Mouse (Mus musculus): ENCODE measurements around the gene Dnase1.
"Not testable (repeated sequence)": the region's sequence is repeated elsewhere in the genome, so short reads cannot be mapped to it uniquely, and the experiment has no call there.

Dnase1 gene

DNA sequence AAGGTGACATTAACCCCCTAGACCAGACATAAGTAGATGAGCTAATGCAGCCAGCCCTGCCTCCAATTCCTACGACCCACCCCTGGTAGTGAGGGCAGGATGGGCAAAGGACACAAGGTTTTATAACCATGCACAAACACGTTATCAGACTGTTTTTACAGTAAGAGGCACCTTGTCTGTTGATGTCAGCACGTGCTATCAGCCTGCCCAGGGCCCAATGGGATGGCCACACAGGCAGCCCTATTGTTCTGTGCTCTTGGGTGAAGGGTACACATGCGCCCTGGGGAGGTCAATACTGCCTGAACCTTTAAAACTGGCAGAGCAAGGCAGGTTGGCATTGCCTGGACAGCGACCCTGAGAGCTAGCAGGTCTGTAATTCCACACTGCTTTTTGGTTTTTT is at the start of gene Dnase1:
Gene Dnase1 (plus strand): TSS at position 136 of the 400 bp plus-strand sequence.
- no peak for DNase-seq

DNA sequence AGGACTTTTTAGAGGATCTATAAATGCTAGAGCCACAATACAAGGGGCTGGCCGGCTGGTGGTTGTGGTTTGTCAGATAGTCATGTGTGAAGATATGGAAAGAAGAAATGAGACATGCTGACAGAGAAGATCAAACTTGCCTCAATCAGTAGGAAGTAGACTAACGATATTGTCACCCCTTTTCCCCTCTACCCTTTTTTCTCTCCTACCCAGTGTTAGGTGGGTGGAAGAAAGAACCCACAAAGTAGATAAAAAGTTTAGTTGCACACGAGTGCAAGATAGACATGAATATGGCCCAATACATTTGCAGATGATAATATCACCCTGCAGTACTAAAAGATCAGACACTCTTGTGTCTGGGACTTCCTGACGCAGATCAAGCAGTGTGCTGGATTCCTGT is 48.3 kb upstream of the Dnase1 start:
- no peak for DNase-seq

DNA sequence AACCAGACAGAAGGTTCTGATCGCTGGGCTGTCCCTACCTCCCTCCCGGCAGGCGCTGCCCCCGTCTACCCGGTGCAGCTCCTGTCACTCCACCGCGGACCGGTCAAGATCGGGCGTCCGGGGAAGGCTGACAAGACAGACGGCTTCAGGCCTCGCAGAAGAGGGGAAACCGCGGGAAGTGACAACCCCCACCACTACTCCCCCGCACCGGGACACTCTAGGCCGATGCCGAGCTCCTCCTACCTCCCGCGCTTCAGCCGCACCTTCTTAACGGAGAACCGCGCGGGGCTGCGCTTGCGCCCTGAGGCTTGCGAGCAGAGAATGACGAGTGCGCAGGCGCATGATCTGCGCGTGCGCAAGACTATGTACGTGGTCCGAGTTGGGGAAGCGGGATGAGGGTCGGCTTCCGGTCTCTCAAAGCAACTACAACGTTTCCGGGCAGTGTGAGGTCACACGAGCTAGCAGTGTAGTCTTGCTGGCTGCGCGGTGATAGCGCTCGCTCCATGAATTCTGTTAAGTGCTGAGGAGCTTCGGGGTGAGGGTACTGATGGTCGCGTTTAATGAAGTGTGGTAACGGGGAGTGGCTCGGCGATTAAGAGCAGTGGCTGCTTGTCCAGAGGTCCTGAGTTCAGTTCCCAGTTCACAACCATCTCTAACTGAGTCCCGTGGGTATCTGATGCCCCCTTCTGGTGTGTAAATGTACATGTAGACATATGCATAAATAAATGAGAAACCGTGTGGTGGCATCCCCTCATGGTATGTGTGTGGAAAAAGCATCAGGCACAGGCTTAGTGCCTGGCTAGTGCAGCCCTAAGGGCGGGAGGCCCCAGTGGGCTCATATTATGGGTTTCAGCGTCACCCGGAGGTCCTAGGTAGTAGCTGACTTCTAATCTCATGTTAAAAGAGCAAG is 33.0 kb upstream of the Dnase1 start, which contains the start of gene Slx4:
Gene Slx4 (minus strand): TSS at position 282 of the 910 bp plus-strand sequence.
- peak; percentile 92 to 94 for DNase-seq

DNA sequence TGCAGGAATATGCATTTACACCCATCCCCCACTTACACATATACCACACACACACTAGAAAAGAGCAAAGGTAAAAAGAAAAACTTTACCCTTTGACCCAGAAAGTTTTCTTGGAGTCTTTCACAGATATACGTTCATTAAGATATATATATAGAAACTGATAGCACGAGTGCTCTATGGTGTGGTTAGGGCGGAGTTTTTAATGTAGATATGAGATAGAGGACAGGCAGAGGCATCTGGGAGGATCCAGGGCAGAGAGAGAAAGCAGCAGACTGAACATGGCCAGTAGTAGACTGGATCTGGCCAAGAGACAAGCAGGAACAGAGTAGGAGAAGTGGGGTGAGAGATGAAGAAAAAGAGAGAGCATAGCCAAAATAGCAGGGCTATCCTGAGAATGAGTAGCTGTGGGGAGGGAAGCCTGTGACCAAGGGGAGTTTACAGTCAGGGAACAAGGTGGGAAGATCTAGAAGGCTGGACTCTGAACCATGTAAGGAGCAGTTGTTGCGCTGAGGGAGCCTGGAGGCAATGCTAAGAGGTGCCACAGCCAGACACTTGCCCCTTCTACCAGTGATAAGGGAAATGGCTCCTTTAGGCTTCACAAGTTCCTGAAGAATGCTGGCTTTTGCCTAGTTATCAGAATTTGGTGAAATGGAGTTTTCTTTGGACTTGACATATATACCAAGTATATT is 23.7 kb upstream of the Dnase1 start:
- DNase-seq: no peak

DNA sequence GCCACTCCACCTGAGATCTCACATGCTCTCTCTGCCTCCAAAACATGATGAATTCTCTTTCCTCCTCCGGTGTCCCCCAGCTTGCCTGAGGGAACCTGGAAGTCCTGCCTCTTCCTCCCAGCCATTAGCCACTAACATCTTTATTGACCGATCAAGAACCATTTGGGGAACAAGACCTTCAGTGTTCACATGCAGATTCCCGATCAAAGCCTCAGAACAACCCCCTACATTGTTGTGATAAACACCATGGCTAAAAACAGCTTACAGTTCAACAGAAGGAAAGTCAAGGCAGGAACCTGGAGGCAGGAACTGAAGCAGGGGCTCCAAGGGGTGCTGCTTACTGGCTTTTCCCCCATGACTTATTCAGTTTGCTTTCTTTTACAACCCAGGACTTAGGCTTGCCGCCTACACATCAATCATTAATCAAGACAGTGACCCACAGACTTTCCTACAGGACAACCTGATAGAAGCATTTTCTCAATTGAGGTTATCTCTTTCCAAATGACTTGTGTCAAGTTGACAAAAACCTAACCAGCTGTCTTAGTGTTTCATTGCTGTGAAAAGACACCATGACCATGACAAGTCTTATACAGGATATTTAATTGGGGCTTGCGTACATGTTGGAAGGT is 22.6 kb upstream of the Dnase1 start:
- DNase-seq: no peak

DNA sequence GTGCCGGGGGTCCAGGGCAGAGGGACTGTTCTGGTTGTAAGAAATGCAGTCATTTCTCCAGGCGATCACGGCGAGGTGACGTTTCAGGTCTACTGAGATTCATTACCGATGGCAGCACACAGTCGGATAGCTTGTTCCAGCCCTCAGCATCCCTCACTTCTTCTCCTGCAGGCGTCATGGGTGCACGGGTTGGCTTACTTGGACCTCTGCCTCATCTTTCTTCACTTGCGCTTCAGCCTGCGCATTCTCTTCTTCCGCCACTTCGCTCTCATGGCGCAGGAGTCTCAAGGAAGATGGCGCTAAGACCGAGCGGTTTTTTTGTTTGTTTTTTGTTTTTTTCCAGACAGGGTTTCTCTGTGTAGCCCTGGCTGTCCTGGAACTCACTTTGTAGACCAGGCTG is 20.0 kb upstream of the Dnase1 start:
- not testable (repeated sequence) for DNase-seq

DNA sequence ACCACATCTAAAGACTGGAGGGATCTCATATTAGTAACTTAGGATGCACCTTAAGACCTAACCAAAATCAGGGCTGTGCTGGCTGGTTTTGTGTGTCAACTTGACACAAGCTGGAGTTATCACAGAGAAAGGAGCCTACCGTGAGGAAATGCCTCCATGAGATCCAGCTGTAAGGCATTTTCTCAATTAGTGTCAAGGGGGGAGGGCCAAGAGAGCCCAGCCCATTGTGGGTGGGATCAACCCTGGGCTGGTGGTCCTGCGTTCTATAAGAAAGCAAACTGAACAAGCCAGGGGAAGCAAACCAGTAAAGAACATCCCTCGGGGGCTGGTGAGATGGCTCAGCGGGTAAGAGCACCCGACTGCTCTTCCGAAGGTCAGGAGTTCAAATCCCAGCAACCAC is 19.3 kb upstream of the Dnase1 start:
- not testable (repeated sequence) for DNase-seq

DNA sequence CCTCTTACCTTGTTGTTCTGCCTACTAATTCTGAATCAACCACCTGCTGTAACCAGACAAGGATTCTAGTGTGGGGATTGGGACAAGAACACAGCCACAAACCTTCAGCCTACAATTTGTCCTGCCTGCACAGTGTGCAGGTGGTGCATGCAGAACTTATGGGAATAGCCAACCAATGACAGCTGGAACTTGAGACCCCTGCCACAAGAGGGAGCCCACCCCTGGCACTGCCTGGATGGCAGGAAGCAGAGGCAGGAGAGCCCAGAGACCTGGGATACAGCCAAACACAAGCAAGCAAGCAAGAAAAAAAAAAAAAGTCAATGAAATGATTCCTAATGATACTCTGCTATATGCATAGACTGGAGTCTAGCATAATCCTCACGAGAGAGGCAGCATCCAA is 15.5 kb upstream of the Dnase1 start:
- DNase-seq: no peak

DNA sequence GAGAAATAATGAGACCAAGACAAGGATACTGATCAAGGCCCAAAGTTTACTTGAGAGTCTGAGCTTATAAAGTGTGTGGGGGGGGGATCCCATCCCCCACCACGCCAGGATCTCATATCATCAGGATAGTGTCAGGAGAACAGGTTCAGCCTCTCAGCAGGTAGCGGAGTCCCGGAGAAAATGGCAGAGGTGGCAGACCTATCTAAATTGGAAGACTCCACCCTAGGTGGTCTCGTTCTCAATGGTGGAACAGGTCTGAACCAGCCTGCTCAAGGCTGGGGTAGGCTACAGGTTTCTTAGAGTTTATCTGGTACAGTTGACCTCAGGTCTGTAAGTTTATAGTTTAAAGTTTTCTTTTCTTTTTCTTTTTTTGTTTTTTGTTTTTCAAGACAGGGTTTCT is 14.0 kb upstream of the Dnase1 start:
- DNase-seq: no peak

DNA sequence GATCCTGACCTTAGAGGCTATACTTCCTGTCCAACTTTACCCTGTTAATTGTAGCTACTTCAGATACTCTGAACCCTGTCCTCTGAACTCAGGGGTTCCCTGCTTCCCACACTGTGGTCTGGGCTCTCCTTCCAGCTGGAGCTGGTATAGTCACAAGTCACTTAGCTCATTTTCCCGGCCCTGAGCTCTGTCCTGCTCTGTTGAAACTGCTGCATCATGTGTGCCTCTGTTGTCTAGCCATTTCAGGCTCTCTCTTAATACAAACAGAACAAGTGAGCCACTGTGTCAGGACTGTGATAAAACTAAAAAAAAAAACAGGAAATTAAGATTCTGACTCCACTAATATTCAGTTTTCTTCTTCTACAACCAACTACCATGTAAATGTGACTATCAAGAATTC is 10.1 kb upstream of the Dnase1 start:
- DNase-seq: no peak

DNA sequence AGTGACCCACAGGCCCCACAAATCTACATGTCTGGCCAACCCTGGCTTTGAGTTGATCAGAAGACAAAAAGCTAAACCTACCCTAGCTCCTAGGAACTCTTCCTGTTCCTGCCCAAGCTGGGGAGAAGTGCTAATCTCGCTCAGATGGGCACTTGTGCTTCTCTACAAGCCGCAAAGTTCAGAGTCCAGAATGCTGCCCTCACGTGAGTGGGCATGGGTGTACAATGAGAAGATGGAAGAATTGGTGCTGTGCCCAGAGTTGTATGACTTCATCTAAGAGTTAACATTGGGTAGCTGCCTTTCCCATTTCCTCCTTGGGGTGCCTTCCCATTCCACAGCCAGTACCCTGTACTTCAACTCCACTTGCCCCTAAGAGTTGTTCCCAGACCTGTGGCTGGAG is 9.5 kb upstream of the Dnase1 start:
- no peak for DNase-seq

DNA sequence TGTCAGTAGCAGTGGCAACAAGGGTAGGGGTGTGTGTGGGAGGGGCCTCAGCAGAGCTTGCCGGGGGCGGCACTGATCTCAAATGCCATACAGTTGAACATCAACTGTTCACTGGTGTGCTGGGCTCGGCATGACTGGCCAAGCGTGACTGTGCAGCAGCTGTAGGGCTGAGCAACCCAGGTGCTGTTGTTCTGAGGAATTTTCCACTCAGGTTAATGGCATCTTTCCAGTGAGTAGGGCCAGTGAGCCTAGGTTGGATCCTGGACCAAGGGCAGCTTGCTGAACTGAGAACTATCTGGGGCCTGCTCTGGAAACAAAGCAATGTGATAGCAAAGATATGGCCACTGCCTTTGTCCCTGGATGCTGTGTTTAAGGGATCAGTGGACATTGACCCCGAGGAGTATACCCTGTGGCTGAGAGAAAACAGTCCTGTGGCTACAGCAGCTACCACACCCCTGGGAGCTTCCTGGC is 7.3 kb upstream of the Dnase1 start:
- no peak for DNase-seq

DNA sequence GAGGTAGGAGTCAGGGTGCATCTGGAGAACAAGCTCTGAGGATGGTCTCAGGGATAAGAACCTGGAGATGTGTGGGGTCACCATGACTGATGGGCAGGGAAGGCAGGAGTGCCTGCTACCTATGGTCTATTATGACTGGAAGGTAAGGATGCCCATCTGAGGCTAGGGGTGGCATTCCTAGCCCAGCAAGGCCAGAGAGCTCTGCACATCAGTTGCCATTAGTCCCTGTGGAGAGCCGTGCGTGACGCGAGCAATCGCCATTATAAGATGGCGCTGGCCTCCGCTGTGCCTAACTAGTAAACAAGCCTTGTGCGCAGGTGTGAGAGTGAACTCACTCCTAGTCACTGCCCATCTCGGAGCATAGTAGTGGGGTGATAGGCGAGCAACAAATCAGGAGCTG is 6.2 kb upstream of the Dnase1 start:
- DNase-seq: no peak

DNA sequence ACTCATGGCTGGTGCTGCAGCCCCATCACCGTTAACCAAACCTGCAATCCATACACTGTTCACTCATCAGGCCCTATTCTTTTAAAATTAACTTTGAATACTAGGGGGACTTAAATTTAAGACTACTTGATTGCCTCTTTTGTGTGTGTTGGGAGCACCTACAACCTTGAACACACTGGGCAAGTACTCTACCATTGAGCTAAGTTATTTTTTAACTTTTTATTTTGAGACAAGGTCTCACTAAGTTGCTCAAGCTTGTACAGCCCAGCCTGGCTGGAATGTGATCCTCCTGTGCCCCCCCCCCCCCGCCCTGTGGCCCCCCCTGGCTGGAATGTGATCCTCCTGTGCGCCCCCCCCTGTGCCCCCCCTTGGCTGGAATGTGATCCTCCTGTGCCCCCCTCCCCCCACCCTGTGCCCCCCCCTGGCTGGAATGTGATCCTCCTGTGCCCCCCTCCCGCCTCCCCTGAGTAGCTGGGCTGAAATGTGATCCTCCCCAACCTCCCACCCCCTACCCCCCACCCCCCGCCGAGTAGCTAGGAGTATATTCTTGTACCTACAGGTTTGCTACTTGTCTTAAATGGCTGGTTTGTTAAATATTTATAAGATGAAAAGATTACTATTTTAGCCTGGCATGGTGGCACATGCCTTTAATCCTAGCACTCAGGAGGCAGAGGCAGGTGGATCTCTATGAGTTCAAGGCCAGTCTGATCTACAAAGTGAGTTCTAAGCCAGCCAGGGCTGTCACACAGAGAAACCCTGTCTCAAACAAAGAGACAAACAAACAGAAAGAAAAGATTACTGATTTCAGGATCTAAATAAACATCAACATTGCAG is 5.1 kb upstream of the Dnase1 start:
- no peak for DNase-seq

DNA sequence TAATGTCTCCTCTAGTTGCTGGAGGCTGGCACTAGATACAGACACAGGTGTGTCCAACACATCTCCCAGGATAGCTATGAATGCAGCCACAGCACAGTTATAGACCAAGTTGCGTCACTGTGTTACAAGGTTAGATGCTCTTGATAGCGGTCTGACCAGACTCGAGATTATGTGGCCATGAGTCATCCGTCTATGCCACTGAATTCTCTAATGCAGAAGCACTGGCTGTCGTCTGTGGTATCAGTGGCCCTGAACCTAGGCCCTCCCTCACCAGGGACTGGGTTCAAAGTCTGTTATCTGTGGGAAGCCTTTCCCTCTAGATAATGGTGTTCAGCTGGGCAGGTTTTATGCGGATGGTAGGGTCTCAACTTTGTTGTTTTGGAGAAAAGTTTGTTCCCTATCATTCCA is 4.4 kb upstream of the Dnase1 start:
- DNase-seq: no peak

DNA sequence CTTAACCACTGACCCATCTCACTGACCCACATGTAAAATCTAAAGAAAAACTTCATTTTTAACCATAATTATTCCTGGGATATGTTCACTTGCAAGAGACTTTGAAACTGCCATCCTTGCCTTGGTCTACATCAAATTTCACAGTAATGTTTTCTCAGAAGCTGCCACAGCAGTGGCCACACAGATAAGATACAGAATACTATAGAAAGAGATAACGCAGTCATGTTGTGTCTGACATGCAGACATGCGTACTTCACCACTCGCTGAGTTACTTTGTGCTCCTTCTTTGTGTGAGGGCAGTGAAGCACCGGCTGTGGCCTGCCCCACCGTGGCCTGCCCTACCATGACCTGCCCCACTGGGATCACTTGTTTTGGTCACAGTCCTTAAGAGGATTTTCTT is 2.8 kb upstream of the Dnase1 start:
- DNase-seq: no peak

DNA sequence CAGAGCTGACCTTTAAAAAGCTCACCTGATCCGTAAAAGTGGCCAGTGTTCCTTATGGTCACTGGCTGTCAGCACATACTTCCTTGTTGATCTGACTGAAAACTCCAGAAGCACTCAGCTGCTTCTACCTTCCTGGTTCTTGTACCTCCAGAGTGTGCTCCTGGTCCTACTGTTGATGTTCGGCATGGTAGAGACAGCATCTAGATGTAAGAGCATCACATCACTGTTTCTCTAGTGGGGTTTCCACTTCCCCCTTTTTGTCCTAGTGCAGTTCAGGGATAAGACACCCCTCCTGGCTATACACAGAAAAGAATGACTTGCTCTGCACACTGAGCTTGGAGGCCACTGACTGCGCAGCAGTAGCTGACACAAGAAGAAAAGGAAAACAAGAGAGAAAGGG is 2.3 kb upstream of the Dnase1 start:
- no peak for DNase-seq

DNA sequence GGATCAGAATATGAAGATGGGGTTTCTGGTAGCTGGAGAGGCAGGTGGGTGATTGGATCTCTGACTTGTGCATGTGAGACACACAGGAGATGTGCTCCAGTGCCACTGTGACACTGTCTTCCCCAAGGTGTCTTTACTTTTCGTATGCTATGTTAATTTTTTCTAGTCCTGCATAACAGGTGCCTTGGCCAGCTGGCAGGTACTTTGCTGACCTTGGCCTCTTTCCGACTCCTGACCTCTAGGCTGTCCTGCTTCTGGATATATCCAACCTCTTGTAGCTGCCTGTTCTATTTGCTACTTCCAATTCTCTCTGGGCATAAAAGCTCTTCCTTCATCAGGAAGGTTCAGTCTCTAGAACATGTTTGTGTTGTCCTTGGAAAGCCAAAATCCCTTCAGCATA is 1.2 kb upstream of the Dnase1 start:
- peak; percentile 20 to 23 for DNase-seq

DNA sequence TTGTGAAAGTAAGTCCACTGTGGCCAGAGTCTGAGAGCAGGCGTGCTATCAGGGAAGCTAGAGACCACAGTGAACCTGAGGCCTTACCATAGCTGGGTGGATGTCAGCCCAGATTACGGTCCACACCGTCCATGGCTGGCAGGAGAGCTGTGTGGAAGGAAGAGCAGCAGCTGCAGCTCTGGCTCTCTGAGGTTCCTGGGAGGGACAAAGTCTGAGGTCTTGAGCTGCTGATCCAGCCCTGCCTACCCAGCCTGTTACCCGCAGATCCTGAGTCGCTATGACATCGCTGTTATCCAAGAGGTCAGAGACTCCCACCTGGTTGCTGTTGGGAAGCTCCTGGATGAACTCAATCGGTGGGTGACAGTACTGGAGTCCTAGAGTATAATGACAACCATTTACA is 948 bp downstream of the Dnase1 start:
- DNase-seq: no peak

DNA sequence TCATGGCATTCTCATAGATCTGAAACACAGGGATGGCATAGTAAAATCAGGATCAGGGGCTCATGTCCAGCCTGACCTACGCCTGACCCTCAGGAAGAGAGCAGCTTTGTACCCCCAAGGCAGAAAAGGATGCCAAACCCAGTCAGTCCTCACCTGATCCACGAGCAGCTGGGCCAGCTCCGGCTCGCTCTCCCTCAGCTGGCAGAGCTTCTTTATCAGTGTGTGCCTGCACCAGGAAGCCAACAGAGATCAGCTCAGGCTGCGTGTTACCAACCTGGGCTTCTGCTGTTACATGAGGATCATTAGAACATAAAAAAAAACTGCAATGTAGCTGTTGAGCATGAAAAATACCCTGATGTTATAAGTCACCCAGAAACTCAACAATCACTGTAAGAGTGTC is 3.5 kb downstream of the Dnase1 start:
- DNase-seq: no peak

DNA sequence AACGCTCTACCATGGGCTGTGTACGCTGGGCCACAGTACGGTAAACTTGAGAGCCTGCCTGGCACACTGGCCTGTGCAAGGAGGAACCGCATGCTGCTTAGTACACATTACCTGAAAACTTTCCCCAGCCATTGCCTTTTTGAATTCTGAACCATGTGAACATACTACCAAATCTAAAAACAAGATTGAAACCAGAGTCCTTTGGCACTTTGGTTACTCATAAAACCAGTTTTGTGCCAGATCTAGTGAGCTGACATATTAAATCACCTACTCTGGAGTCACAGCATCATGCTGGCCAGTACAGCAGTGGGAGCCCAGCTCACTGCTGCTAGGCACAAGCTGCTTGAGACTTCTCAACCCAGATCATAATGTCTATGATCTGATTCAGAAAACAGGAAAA is 4.9 kb downstream of the Dnase1 start:
- DNase-seq: no peak

DNA sequence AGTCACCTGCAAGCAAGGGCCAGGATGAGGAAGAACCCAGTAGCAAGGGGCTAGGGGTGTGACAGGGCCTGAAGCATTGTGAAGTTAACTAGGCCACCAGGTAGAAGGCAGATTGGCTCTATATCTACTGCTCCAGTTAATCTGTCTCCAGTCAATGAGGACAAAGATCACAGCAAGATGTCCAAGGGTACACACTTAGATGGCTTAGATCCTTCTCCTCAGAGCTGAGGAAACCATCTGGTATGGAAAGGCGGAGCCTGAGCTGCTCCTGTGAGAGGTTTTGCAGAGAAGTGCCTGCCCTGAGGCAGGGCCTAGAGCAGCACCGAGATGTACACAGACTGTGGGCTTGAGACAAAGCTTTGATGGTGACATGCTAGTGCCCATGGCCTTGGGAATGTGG is 7.4 kb downstream of the Dnase1 start:
- no peak for DNase-seq

DNA sequence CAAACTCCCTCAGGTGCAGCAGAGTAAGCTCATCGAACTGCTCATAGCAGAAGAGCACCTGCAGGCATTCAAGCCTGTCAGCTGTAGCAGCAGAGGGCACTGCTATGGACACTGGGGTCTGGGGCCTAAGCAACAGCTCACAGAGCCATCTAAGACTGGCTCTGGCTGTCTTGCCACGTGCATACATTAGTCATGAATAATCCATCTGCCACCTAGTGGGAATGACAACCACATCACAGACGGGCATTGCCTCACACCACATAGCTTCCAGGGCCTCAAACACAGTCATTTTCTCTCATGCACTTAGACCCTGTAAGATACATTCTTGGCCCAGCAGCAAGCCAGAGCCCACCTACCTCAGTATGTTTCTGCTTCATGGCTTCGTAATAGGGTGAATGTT is 8.8 kb downstream of the Dnase1 start:
- no peak for DNase-seq
